Mouse (Mus musculus) neutrophil, adult 83 days (primary cell): ENCODE measurements around the gene Pten. TPM values are rescaled to one million over a fixed set of nuclear protein-coding genes. Genes with fewer than 3 reads are reported as not detected.

Source experiments
- total RNA-seq, 2 experiments: library from RNA; stranded (reverse); gene quantifications; one replicate each; pipeline ENCODE4 v1.2.4; 2023

The Pten gene
- total RNA-seq = 100 to 1,000 TPM; 165 to 188 TPM

DNA sequence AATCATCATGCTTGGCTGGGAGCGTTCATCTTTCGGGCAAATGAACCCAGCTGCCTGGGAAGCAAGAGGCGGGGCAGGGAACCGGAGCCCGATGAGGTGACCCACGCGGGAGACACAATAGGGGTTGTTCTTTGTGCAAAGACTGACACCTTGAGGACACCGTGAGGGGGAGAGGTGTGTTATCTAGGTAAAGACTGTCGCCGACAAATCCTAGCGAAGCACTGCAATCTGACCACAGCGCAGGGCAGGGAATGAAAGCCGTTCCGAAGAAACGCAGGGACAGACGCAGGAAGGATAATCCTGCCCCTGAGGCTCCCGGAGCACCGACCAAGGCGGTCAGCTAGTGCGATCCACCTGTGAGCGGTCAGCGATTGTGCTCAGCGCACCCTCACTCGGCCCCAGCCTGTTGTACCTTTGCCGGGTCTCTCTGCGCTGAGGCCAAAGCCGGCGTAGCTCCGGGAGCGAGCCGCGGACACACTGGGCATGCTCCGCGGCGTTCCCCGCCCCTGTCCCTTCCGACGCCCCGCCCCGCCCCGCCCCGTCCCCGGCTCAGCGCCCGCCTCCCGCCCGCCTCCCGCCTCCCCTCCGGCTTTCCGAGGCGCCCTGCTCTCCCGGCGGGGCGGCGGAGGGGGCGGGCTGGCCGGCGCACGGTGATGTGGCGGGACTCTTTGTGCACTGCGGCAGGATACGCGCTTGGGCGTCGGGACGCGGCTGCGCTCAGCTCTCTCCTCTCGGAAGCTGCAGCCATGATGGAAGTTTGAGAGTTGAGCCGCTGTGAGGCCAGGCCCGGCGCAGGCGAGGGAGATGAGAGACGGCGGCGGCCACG is at the start of gene Pten:
Gene Pten (plus strand): TSS at position 598 of the 826 bp plus-strand sequence.

DNA sequence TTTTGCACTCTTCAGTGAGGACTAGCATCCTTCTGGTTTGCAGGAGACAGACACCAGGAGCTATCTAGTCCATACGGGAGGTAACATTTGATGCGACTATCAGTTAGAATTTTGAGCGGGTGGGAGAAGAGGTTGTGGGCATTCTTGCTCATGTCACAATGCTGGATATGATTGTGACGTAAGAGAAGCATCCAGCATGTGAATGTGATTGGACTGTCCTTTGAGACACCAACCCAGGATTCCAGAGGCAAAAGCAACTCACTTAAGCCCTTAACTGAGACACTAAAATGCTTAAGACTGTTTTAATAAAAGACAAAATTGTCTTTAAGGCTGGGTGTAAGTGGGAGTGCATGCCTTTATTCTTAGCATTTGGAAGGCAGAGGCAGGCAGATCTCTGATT is 17.6 kb upstream of the Pten start, which contains the start of gene Atad1:
Gene Atad1 (minus strand): TSS at position 101 of the 400 bp plus-strand sequence.

Other genes starting within 250 kb of the Pten start
- 10 to 100 TPM; 17.2 to 18.5 TPM for gene Papss2, start 161.7 kb upstream of the Pten start, total RNA-seq
- gene Atad1, start 17.7 kb upstream of the Pten start, total RNA-seq = 10 to 100 TPM; 24.4 to 28.6 TPM